ENCODE assay signal across 18 mouse cellular contexts in the genomic region with DNA sequence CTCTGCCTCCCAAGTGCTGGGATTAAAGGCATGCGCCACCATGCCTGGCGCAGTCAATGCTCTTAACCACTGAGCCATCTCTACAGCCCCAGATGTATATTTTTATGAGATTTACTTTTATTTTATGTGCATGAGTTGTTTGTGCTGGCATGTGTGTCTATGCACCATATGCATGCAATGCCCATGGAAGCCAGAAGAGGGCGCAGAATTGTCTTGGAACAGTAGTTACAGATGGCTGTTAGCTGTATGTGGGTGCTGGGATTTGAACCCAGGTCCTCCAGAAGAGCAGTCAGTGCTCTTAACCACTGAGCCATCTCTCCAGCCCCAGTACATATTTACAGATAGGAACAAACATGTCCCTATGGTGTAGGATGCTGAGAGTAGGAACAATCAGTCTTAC. TPM values are rescaled to one million over a fixed set of nuclear protein-coding genes. Genes with fewer than 3 reads are reported as not detected.
A peak's percentile ranks its signal among the peaks of the same experiment; 100 is the strongest.
DNase-seq lines count a peak whose midpoint lies in the region; ATAC-seq and TF ChIP-seq lines count a peak whose summit lies in the region.
"Had no signal": no experiment of that assay in that cellular context is flagged by ENCODE, and none has a peak within 500 bp of the region (broad histone marks: within the 10 kb centered on the region; RNA-seq: fewer than 3 reads in every experiment).

No protein-coding gene starts in this region.

- ATAC-seq in forebrain, embryonic 11.5 days (replicated peaks; ENCODE audit: low FRiP score), result no peak
- ATAC-seq in forebrain, embryonic 15.5 days (replicated peaks), result no peak
- no peak for ATAC-seq in liver, embryonic 14.5 days (ENCODE audit: insufficient read depth)
- ATAC-seq in liver, embryonic 12.5 days, result no peak
- ATAC-seq in G1E (ENCODE audit: extremely low read depth, insufficient number of reproducible peaks, low FRiP score, poor library complexity, severe bottlenecking), result no peak

- peak; percentile 67 for TF ChIP-seq CTCF in liver, embryonic 14.5 days (IDR thresholded peaks at IDR 0.05; ENCODE audit: low read depth)
- TF ChIP-seq CTCF in G1E (IDR thresholded peaks at IDR 0.05; ENCODE audit: low read depth, low read length), result 0 out of 2 replicates have a peak, but pooled peaks have one; percentile 10

- no peak overlapping the region for H3K27ac ChIP-seq in forebrain, embryonic 11.5 days (ENCODE audit: low read depth, low read length)
- H3K27ac ChIP-seq in forebrain, embryonic 15.5 days (replicated peaks), result no peak overlapping the region
- H3K27ac ChIP-seq in liver, embryonic 14.5 days, result no peak overlapping the region
- H3K27ac ChIP-seq in liver, embryonic 12.5 days, result no peak overlapping the region
- H3K27ac ChIP-seq: embryonic facial prominence, embryonic 10.5 days; forebrain, embryonic 10.5 days; liver, embryonic 13.5 days had no signal

- no peaks in the 10 kb centered on the region for H3K27me3 ChIP-seq in forebrain, embryonic 11.5 days (ENCODE audit: control insufficient read depth, insufficient read depth, low read length)
- no peaks in the 10 kb centered on the region for H3K27me3 ChIP-seq in forebrain, embryonic 15.5 days
- no peaks in the 10 kb centered on the region for H3K27me3 ChIP-seq in liver, embryonic 14.5 days (ENCODE audit: control insufficient read depth, insufficient read depth, low read length)
- 0 out of 2 replicates have a peak, but pooled peaks cover 2% of the 10 kb centered on the region for H3K27me3 ChIP-seq in liver, embryonic 12.5 days (replicated peaks)
- no peaks in the 10 kb centered on the region for H3K27me3 ChIP-seq in G1E (ENCODE audit: insufficient read depth, low read length)
- H3K27me3 ChIP-seq: liver, embryonic 13.5 days had no signal

- no peak overlapping the region for H3K4me3 ChIP-seq in forebrain, embryonic 11.5 days (ENCODE audit: low read depth, low read length)
- no peak overlapping the region for H3K4me3 ChIP-seq in forebrain, embryonic 15.5 days
- no peak overlapping the region for H3K4me3 ChIP-seq in liver, embryonic 14.5 days (ENCODE audit: insufficient read depth in 1 of 2, low read depth in 2 of 2, low read length in 2 of 2)
- no peak overlapping the region for H3K4me3 ChIP-seq in liver, embryonic 12.5 days
- no peak overlapping the region for H3K4me3 ChIP-seq in G1E (ENCODE audit: low read depth, low read length)
- H3K4me3 ChIP-seq: embryonic facial prominence, embryonic 10.5 days; forebrain, embryonic 10.5 days; liver, embryonic 13.5 days had no signal

- TF ChIP-seq EP300 in liver, embryonic 14.5 days (IDR thresholded peaks at IDR 0.05; ENCODE audit: low read depth), result no peak

- no peak overlapping the region for H3K4me2 ChIP-seq in forebrain, embryonic 11.5 days (ENCODE audit: low read depth, low read length, severe bottlenecking)
- no peak overlapping the region for H3K4me2 ChIP-seq in forebrain, embryonic 15.5 days (replicated peaks)
- H3K4me2 ChIP-seq in liver, embryonic 14.5 days (ENCODE audit: low read depth), result no peak overlapping the region
- H3K4me2 ChIP-seq in liver, embryonic 12.5 days, result no peak overlapping the region
- H3K4me2 ChIP-seq: liver, embryonic 13.5 days had no signal

- no peaks in the 10 kb centered on the region for H3K36me3 ChIP-seq in forebrain, embryonic 11.5 days (ENCODE audit: control insufficient read depth, insufficient read depth, low read length)
- no peaks in the 10 kb centered on the region for H3K36me3 ChIP-seq in forebrain, embryonic 15.5 days
- no peaks in the 10 kb centered on the region for H3K36me3 ChIP-seq in liver, embryonic 14.5 days (replicated peaks; ENCODE audit: control insufficient read depth, insufficient read depth, low read depth)
- H3K36me3 ChIP-seq in liver, embryonic 12.5 days, result no peaks in the 10 kb centered on the region
- H3K36me3 ChIP-seq in G1E (replicated peaks), result no peaks in the 10 kb centered on the region
- H3K36me3 ChIP-seq: embryonic facial prominence, embryonic 10.5 days; forebrain, embryonic 10.5 days; liver, embryonic 13.5 days had no signal

- H3K9me3 ChIP-seq in forebrain, embryonic 11.5 days (ENCODE audit: control insufficient read depth, low read length), result no peaks in the 10 kb centered on the region
- H3K9me3 ChIP-seq in forebrain, embryonic 15.5 days, result no peaks in the 10 kb centered on the region
- no peaks in the 10 kb centered on the region for H3K9me3 ChIP-seq in liver, embryonic 14.5 days (ENCODE audit: control insufficient read depth, low read length)
- no peaks in the 10 kb centered on the region for H3K9me3 ChIP-seq in liver, embryonic 12.5 days (replicated peaks)
- no peaks in the 10 kb centered on the region for H3K9me3 ChIP-seq in G1E (replicated peaks)
- H3K9me3 ChIP-seq: embryonic facial prominence, embryonic 10.5 days; forebrain, embryonic 10.5 days; liver, embryonic 13.5 days had no signal

- no peak overlapping the region for H3K9ac ChIP-seq in forebrain, embryonic 11.5 days (ENCODE audit: low read length)
- H3K9ac ChIP-seq in forebrain, embryonic 15.5 days (replicated peaks), result no peak overlapping the region
- no peak overlapping the region for H3K9ac ChIP-seq in liver, embryonic 14.5 days (replicated peaks)
- H3K9ac ChIP-seq in liver, embryonic 12.5 days, result no peak overlapping the region
- H3K9ac ChIP-seq: liver, embryonic 13.5 days had no signal

- H3K4me1 ChIP-seq in forebrain, embryonic 11.5 days (replicated peaks; ENCODE audit: control insufficient read depth, insufficient read depth, low read length), result no peaks in the 10 kb centered on the region
- no peaks in the 10 kb centered on the region for H3K4me1 ChIP-seq in forebrain, embryonic 15.5 days
- H3K4me1 ChIP-seq in liver, embryonic 14.5 days (replicated peaks; ENCODE audit: control insufficient read depth in 2 of 2, insufficient read depth in 2 of 2, low read length in 1 of 2), result no peaks in the 10 kb centered on the region
- H3K4me1 ChIP-seq in liver, embryonic 12.5 days, result no peaks in the 10 kb centered on the region
- no peaks in the 10 kb centered on the region for H3K4me1 ChIP-seq in G1E (ENCODE audit: insufficient read depth, low read depth, low read length)
- H3K4me1 ChIP-seq: embryonic facial prominence, embryonic 10.5 days; forebrain, embryonic 10.5 days; liver, embryonic 13.5 days had no signal

- 77% methylated on average over 3 of the region's 3 CpGs for WGBS in forebrain, embryonic 11.5 days
- 85% methylated on average over 3 of the region's 3 CpGs for WGBS in forebrain, embryonic 15.5 days
- WGBS in liver, embryonic 14.5 days (ENCODE audit: insufficient replicate concordance), result 78% methylated on average over 3 of the region's 3 CpGs
- 53% methylated on average over 3 of the region's 3 CpGs for WGBS in liver, embryonic 12.5 days (ENCODE audit: insufficient replicate concordance)

- peak; percentile 53 for DNase-seq in forebrain, embryonic 11.5 days (ENCODE audit: low spot score)
- DNase-seq in liver, embryonic 14.5 days (ENCODE audit: low read depth in 3 of 3, low spot score in 3 of 3), result no peak
- DNase-seq in G1E (ENCODE audit: low spot score), result no peak
- peak; percentile 4 for DNase-seq in retina, postnatal 1 day
- DNase-seq in adrenal gland, postnatal 14 days, result no peak
- DNase-seq in cerebellum, adult 11 months, result no peak
- DNase-seq: liver, embryonic 13.5 days; right cerebral cortex, adult 18-20 months had no signal

RNA-seq across cellular contexts. Expression of gene Gabrp, which starts 3.8 kb away (rescaled TPM):
- 2.8 and 5.5 TPM in 2 replicates for polyA plus RNA-seq in forebrain, embryonic 11.5 days (2014; fragmentation: Nextera tagmentation; extraction: Ambion mirVana)
- polyA plus RNA-seq in forebrain, embryonic 15.5 days (2015; fragmentation: Nextera tagmentation; extraction: Ambion mirVana), result not detected in 2 replicates
- 0.05 and 0.09 TPM in 2 replicates for polyA plus RNA-seq in liver, embryonic 14.5 days (2012; rRNA removed)
- polyA plus RNA-seq in liver, embryonic 14.5 days (2014; fragmentation: Nextera tagmentation; extraction: Ambion mirVana), result not detected in 2 replicates
- 0.06 and 0.26 TPM in 2 replicates for polyA plus RNA-seq in liver, embryonic 12.5 days (2016; fragmentation: Nextera tagmentation; extraction: Ambion mirVana)
- total RNA-seq in G1E (2014; fragmentation: Nextera tagmentation) (not detected in 2 replicates), G1E (2017) (0.05 and 0.12 TPM in 2 replicates)
- polyA plus RNA-seq in G1E (2012), result not detected in 2 replicates
- not detected in 2 replicates for total RNA-seq in adrenal gland, postnatal 14 days (2021)
- total RNA-seq: adrenal gland, adult 18-20 months; granulocyte monocyte progenitor cell, adult 5-6 weeks; heart, postnatal 25 days; layer of hippocampus, postnatal 25 days had no signal
- polyA plus RNA-seq: C2C12 had no signal

RNA-seq across cellular contexts. Expression of gene D130052B06Rik, which starts 24.2 kb away (rescaled TPM):
- polyA plus RNA-seq in forebrain, embryonic 11.5 days (2014; fragmentation: Nextera tagmentation; extraction: Ambion mirVana), result not detected in 2 replicates
- polyA plus RNA-seq in forebrain, embryonic 15.5 days (2015; fragmentation: Nextera tagmentation; extraction: Ambion mirVana), result not detected in 2 replicates
- polyA plus RNA-seq in liver, embryonic 14.5 days (2012; rRNA removed), result not detected in 2 replicates
- polyA plus RNA-seq in liver, embryonic 14.5 days (2014; fragmentation: Nextera tagmentation; extraction: Ambion mirVana), result not detected in 2 replicates
- polyA plus RNA-seq in liver, embryonic 12.5 days (2016; fragmentation: Nextera tagmentation; extraction: Ambion mirVana), result not detected in 2 replicates
- total RNA-seq in G1E (2014; fragmentation: Nextera tagmentation), result not detected in 2 replicates
- total RNA-seq in G1E (2017), result 0.11 TPM in 1 of 2 replicates, not detected in the other
- polyA plus RNA-seq in G1E (2012), result not detected in 2 replicates
- total RNA-seq in adrenal gland, postnatal 14 days (2021), result not detected in 2 replicates
- total RNA-seq: adrenal gland, adult 18-20 months; granulocyte monocyte progenitor cell, adult 5-6 weeks; heart, postnatal 25 days; layer of hippocampus, postnatal 25 days had no signal
- polyA plus RNA-seq: C2C12; embryonic facial prominence, embryonic 10.5 days; forebrain, embryonic 10.5 days; kidney, embryonic 14.5 days; liver, embryonic 13.5 days had no signal

Comparison
In these comparisons a context has a peak if more than half of its experiments do, and no peak if none do; other contexts are left out.
1. DNase-seq: peak in forebrain, embryonic 11.5 days (single experiment) and retina, postnatal 1 day (single experiment); none in liver, embryonic 14.5 days (0 of 3), G1E (single experiment), adrenal gland, postnatal 14 days (single experiment) and cerebellum, adult 11 months (single experiment).